ENCODE assay signal across 24 mouse cellular contexts in the genomic region with DNA sequence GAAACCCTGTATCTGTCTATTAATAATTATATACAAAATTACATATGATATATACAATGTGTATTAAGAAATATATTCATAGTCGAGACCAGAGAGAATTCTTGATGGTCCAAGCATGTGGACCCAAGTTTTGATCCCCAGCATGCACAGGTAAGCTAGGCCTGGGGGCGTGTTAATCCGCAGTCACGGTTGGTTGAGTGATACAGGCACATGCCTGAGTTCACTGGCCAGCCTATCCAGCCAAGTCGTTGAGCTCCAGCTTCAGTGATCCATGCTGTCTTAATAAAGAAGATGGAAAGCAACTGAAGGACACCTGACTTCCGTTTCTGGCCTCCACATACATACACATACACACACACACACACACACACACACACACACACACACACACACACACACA. TPM values are rescaled to one million over a fixed set of nuclear protein-coding genes. Genes with fewer than 3 reads are reported as not detected.
"Had no signal": no experiment of that assay in that cellular context is flagged by ENCODE, and none has a peak within 500 bp of the region (broad histone marks: within the 10 kb centered on the region; RNA-seq: fewer than 3 reads in every experiment).

No protein-coding gene starts in this region.

- H3K9ac ChIP-seq: lung, embryonic 14.5 days; midbrain, embryonic 12.5 days; neural tube, embryonic 13.5 days; neural tube, embryonic 15.5 days had no signal

- H3K4me3 ChIP-seq: midbrain, embryonic 10.5 days; midbrain, embryonic 12.5 days; myocyte; neural tube, embryonic 13.5 days; neural tube, embryonic 15.5 days had no signal

- H3K27ac ChIP-seq: midbrain, embryonic 10.5 days; midbrain, embryonic 12.5 days; neural tube, embryonic 13.5 days; neural tube, embryonic 15.5 days had no signal

- DNase-seq: lung, embryonic 14.5 days; lung, postnatal 10 days; lung, postnatal 4 days; midbrain, embryonic 14.5 days; retina, postnatal 1 day; right cerebral cortex, adult 18-20 months; right cerebral cortex, postnatal 25 days; right cerebral cortex, postnatal 4 days; spleen, adult 18-20 months; thymus, adult 18-20 months; thymus, postnatal 14 days; thymus, postnatal 36 days had no signal

- H3K27me3 ChIP-seq: midbrain, embryonic 12.5 days; neural tube, embryonic 13.5 days; neural tube, embryonic 15.5 days had no signal

- H3K4me2 ChIP-seq: lung, embryonic 14.5 days; midbrain, embryonic 12.5 days; neural tube, embryonic 13.5 days; neural tube, embryonic 15.5 days had no signal

- H3K9me3 ChIP-seq: midbrain, embryonic 10.5 days; midbrain, embryonic 12.5 days; neural tube, embryonic 13.5 days; neural tube, embryonic 15.5 days had no signal

- ATAC-seq: midbrain, embryonic 16.5 days had no signal

- H3K4me1 ChIP-seq: midbrain, embryonic 10.5 days; midbrain, embryonic 12.5 days; neural tube, embryonic 13.5 days; neural tube, embryonic 15.5 days had no signal

RNA-seq across cellular contexts. Expression of gene Pon1, which starts 57.7 kb away (rescaled TPM):
- total RNA-seq: megakaryocyte, adult 5-6 weeks; megakaryocyte-erythroid progenitor cell, adult 5-6 weeks had no signal
- polyA plus RNA-seq: lung, embryonic 14.5 days; midbrain, embryonic 10.5 days; midbrain, embryonic 12.5 days; midbrain, embryonic 14.5 days; myocyte; neural tube, embryonic 11.5 days; neural tube, embryonic 13.5 days; neural tube, embryonic 15.5 days; small intestine, adult 2 months; stomach, embryonic 14.5 days; thymus, postnatal 0 days had no signal
